Mouse (Mus musculus): ENCODE results near the gene Tcerg1l. TPM values are rescaled to one million over a fixed set of nuclear protein-coding genes. Genes with fewer than 3 reads are reported as not detected.

Gene Tcerg1l
- polyA plus RNA-seq, 1 experiment from 2014 or later, result 0.42 TPM

GRCm38 (mm10) chr7:138357475-138357874 is 40.1 kb downstream of the Tcerg1l start:
- Histone ChIP-seq H3K4me1 (replicated peaks) (peaks cover 3% of the 10 kb centered on the region; the same call in 1 of the 2 replicates), H3K4me2 (no peak overlapping the region), H3K27ac (ENCODE audit: poor library complexity, severe bottlenecking) (no peak overlapping the region), H3K9ac (no peak overlapping the region), H3K4me3 (no peak overlapping the region), H3K36me3 (no peaks in the 10 kb centered on the region), H3K9me3 (replicated peaks) (no peaks in the 10 kb centered on the region), H3K27me3 (replicated peaks) (peaks cover 17% of the 10 kb centered on the region; the same call in 1 of the 2 replicates)
- 71% methylated on average over 8 of the region's 8 CpGs for WGBS
- ATAC-seq (ENCODE audit: insufficient number of reproducible peaks, low FRiP score), result no peak

- 20% methylated on average over 2 of the region's 2 CpGs for WGBS
- Histone ChIP-seq H3K4me2 (no peak overlapping the region), H3K36me3 (no peaks in the 10 kb centered on the region), H3K4me1 (replicated peaks) (peaks cover 3% of the 10 kb centered on the region; the same call in 1 of the 2 replicates), H3K9ac (no peak overlapping the region), H3K27ac (ENCODE audit: poor library complexity, severe bottlenecking) (no peak overlapping the region), H3K27me3 (replicated peaks) (peaks cover 17% of the 10 kb centered on the region; the same call in 1 of the 2 replicates), H3K9me3 (replicated peaks) (no peaks in the 10 kb centered on the region), H3K4me3 (no peak overlapping the region)
- ATAC-seq (ENCODE audit: insufficient number of reproducible peaks, low FRiP score), result no peak
Measured at GRCm38 (mm10) chr7:138356655-138357449, 40.7 kb downstream of the Tcerg1l start.

GRCm38 (mm10) chr7:138345451-138345850 is 52.1 kb downstream of the Tcerg1l start:
- no peak overlapping the region for H3K27ac ChIP-seq (ENCODE audit: poor library complexity, severe bottlenecking)
- no peak for ATAC-seq (ENCODE audit: insufficient number of reproducible peaks, low FRiP score)
- no peaks in the 10 kb centered on the region for H3K36me3 ChIP-seq
- 80% methylated on average over 6 of the region's 6 CpGs for WGBS
- no peak overlapping the region for H3K9ac ChIP-seq
- H3K9me3 ChIP-seq (replicated peaks), result no peaks in the 10 kb centered on the region
- H3K4me3 ChIP-seq, result no peak overlapping the region
- H3K27me3 ChIP-seq (replicated peaks), result no peaks in the 10 kb centered on the region
- H3K4me2 ChIP-seq, result no peak overlapping the region
- H3K4me1 ChIP-seq (replicated peaks), result no peaks in the 10 kb centered on the region

- Histone ChIP-seq H3K4me2 (no peak overlapping the region), H3K4me3 (no peak overlapping the region), H3K9ac (no peak overlapping the region), H3K27ac (ENCODE audit: poor library complexity, severe bottlenecking) (no peak overlapping the region), H3K27me3 (replicated peaks) (no peaks in the 10 kb centered on the region), H3K9me3 (replicated peaks) (no peaks in the 10 kb centered on the region), H3K4me1 (replicated peaks) (no peaks in the 10 kb centered on the region), H3K36me3 (no peaks in the 10 kb centered on the region)
- no peak for ATAC-seq (ENCODE audit: insufficient number of reproducible peaks, low FRiP score)
- 65% methylated on average over 4 of the region's 4 CpGs for whole genome bisulfite sequencing
Measured at GRCm38 (mm10) chr7:138338451-138338850, 59.1 kb downstream of the Tcerg1l start.

GRCm38 (mm10) chr7:138337946-138338345 is 59.6 kb downstream of the Tcerg1l start:
- Histone ChIP-seq H3K27ac (ENCODE audit: poor library complexity, severe bottlenecking) (no peak overlapping the region), H3K4me3 (no peak overlapping the region), H3K4me2 (no peak overlapping the region), H3K9ac (no peak overlapping the region), H3K27me3 (replicated peaks) (no peaks in the 10 kb centered on the region), H3K36me3 (no peaks in the 10 kb centered on the region), H3K9me3 (replicated peaks) (no peaks in the 10 kb centered on the region), H3K4me1 (replicated peaks) (no peaks in the 10 kb centered on the region)
- 63% methylated on average over 5 of the region's 5 CpGs for WGBS
- no peak for ATAC-seq (ENCODE audit: insufficient number of reproducible peaks, low FRiP score)

- Histone ChIP-seq H3K4me3 (no peak overlapping the region), H3K9me3 (replicated peaks) (no peaks in the 10 kb centered on the region)
- 79% methylated on average over 4 of the region's 4 CpGs for WGBS
Measured at GRCm38 (mm10) chr7:138332504-138333168, 64.9 kb downstream of the Tcerg1l start.

GRCm38 (mm10) chr7:138331266-138331665 is 66.3 kb downstream of the Tcerg1l start:
- no peak overlapping the region for H3K4me2 ChIP-seq
- H3K9me3 ChIP-seq (replicated peaks), result no peaks in the 10 kb centered on the region
- H3K27ac ChIP-seq (ENCODE audit: poor library complexity, severe bottlenecking), result no peak overlapping the region
- 73% methylated on average over 3 of the region's 3 CpGs for WGBS
- H3K4me1 ChIP-seq (replicated peaks), result no peaks in the 10 kb centered on the region
- H3K36me3 ChIP-seq, result no peaks in the 10 kb centered on the region
- no peak overlapping the region for H3K9ac ChIP-seq
- no peak overlapping the region for H3K4me3 ChIP-seq
- ATAC-seq (ENCODE audit: insufficient number of reproducible peaks, low FRiP score), result no peak
- H3K27me3 ChIP-seq (replicated peaks), result no peaks in the 10 kb centered on the region

More at GRCm38 (mm10) chr7:138332504-138333168, 64.9 kb downstream of the Tcerg1l start:
- Histone ChIP-seq H3K4me1 (replicated peaks) (no peaks in the 10 kb centered on the region), H3K4me2 (no peak overlapping the region), H3K27ac (ENCODE audit: poor library complexity, severe bottlenecking) (no peak overlapping the region), H3K27me3 (replicated peaks) (no peaks in the 10 kb centered on the region), H3K36me3 (no peaks in the 10 kb centered on the region), H3K9ac (no peak overlapping the region)
- ATAC-seq (ENCODE audit: insufficient number of reproducible peaks, low FRiP score), result no peak

- no peak for ATAC-seq (ENCODE audit: insufficient number of reproducible peaks, low FRiP score)
- H3K4me1 ChIP-seq (replicated peaks), result no peaks in the 10 kb centered on the region
- H3K27me3 ChIP-seq (replicated peaks), result no peaks in the 10 kb centered on the region; the same call in 1 of the 2 replicates
- no peak overlapping the region for H3K27ac ChIP-seq (ENCODE audit: poor library complexity, severe bottlenecking)
- H3K4me2 ChIP-seq, result no peak overlapping the region
- H3K9ac ChIP-seq, result no peak overlapping the region
- H3K4me3 ChIP-seq, result no peak overlapping the region
- 87% methylated on average over 6 of the region's 6 CpGs for whole genome bisulfite sequencing
- no peaks in the 10 kb centered on the region for H3K9me3 ChIP-seq (replicated peaks)
- no peaks in the 10 kb centered on the region for H3K36me3 ChIP-seq
Measured at GRCm38 (mm10) chr7:138328637-138329036, 68.9 kb downstream of the Tcerg1l start.

GRCm38 (mm10) chr7:138326760-138327159 is 70.8 kb downstream of the Tcerg1l start:
- no peak overlapping the region for H3K27ac ChIP-seq (ENCODE audit: poor library complexity, severe bottlenecking)
- H3K4me2 ChIP-seq, result no peak overlapping the region
- H3K27me3 ChIP-seq (replicated peaks), result no peaks in the 10 kb centered on the region; the same call in 1 of the 2 replicates
- no peak overlapping the region for H3K4me3 ChIP-seq
- H3K36me3 ChIP-seq, result no peaks in the 10 kb centered on the region
- 68% methylated on average over 3 of the region's 3 CpGs for WGBS
- ATAC-seq (ENCODE audit: insufficient number of reproducible peaks, low FRiP score), result no peak
- H3K9me3 ChIP-seq (replicated peaks), result no peaks in the 10 kb centered on the region
- H3K9ac ChIP-seq, result no peak overlapping the region
- H3K4me1 ChIP-seq (replicated peaks), result no peaks in the 10 kb centered on the region

- Histone ChIP-seq H3K4me2 (no peak overlapping the region), H3K27me3 (replicated peaks) (no peaks in the 10 kb centered on the region), H3K27ac (ENCODE audit: poor library complexity, severe bottlenecking) (no peak overlapping the region), H3K9me3 (replicated peaks) (no peaks in the 10 kb centered on the region), H3K9ac (no peak overlapping the region), H3K4me1 (replicated peaks) (no peaks in the 10 kb centered on the region), H3K4me3 (no peak overlapping the region), H3K36me3 (no peaks in the 10 kb centered on the region)
- ATAC-seq (ENCODE audit: insufficient number of reproducible peaks, low FRiP score), result no peak
- WGBS, result 94% methylated on average over 1 of the region's 1 CpGs
Measured at GRCm38 (mm10) chr7:138313733-138314132, 83.8 kb downstream of the Tcerg1l start.

GRCm38 (mm10) chr7:138306126-138306525 is 91.4 kb downstream of the Tcerg1l start:
- Histone ChIP-seq H3K4me1 (replicated peaks) (no peaks in the 10 kb centered on the region), H3K9me3 (replicated peaks) (no peaks in the 10 kb centered on the region), H3K27me3 (replicated peaks) (no peaks in the 10 kb centered on the region), H3K27ac (ENCODE audit: poor library complexity, severe bottlenecking) (no peak overlapping the region), H3K9ac (no peak overlapping the region), H3K4me2 (no peak overlapping the region), H3K4me3 (no peak overlapping the region), H3K36me3 (no peaks in the 10 kb centered on the region)
- no peak for ATAC-seq (ENCODE audit: insufficient number of reproducible peaks, low FRiP score)
- WGBS, result 82% methylated on average over 3 of the region's 3 CpGs
